15 mouse cellular contexts compared by ENCODE assay signal in genomic region chr12:69879739-69880138, GRCm38 (mm10). TPM values are rescaled to one million over a fixed set of nuclear protein-coding genes. Genes with fewer than 3 reads are reported as not detected.
DNase-seq lines count a peak whose midpoint lies in the region; ATAC-seq and TF ChIP-seq lines count a peak whose summit lies in the region.
"Had no signal": no experiment of that assay in that cellular context is flagged by ENCODE, and none has a peak within 500 bp of the region (broad histone marks: within the 10 kb centered on the region; RNA-seq: fewer than 3 reads in every experiment).

No protein-coding gene starts in this region.

- WGBS in intestine, postnatal 0 days, result 15% methylated on average over 6 of the region's 6 CpGs

- H3K4me2 ChIP-seq in intestine, postnatal 0 days (replicated peaks; ENCODE audit: low read depth), result peak overlapping the region; percentile 24

- H3K27ac ChIP-seq in gastrocnemius, adult 2 months, result peak overlapping the region; percentile 62
- peak overlapping the region; percentile 69; the same call in 1 of the 2 replicates for H3K27ac ChIP-seq in left cerebral cortex, adult 2 months
- no peak overlapping the region for H3K27ac ChIP-seq in intestine, postnatal 0 days (ENCODE audit: low read depth, low read length)
- H3K27ac ChIP-seq: liver, embryonic 14.5 days; midbrain, embryonic 12.5 days; neural tube, embryonic 12.5 days had no signal

- H3K4me3 ChIP-seq in gastrocnemius, adult 2 months, result peak overlapping the region; percentile 40
- H3K4me3 ChIP-seq in left cerebral cortex, adult 2 months, result no peak overlapping the region
- H3K4me3 ChIP-seq in intestine, postnatal 0 days (ENCODE audit: low read depth, low read length), result no peak overlapping the region
- H3K4me3 ChIP-seq: midbrain, embryonic 12.5 days; neural tube, embryonic 12.5 days had no signal

- H3K36me3 ChIP-seq in intestine, postnatal 0 days (ENCODE audit: control insufficient read depth, insufficient read depth), result no peaks in the 10 kb centered on the region
- H3K36me3 ChIP-seq: midbrain, embryonic 12.5 days; neural tube, embryonic 12.5 days had no signal

- H3K9ac ChIP-seq in intestine, postnatal 0 days (ENCODE audit: low read depth, low read length), result no peak overlapping the region
- H3K9ac ChIP-seq: liver, embryonic 14.5 days; midbrain, embryonic 12.5 days; neural tube, embryonic 12.5 days had no signal

- ATAC-seq in intestine, postnatal 0 days, result no peak

- DNase-seq in gastrocnemius, adult 2 months, result no peak
- no peak for DNase-seq in gastrocnemius, adult 18-20 months (ENCODE audit: low spot score)
- no peak for DNase-seq in left cerebral cortex, adult 2 months (ENCODE audit: extremely low spot score in 1 of 2, low spot score in 2 of 2)
- no peak for DNase-seq in left cerebral cortex, adult 18-20 months (ENCODE audit: low spot score in 2 of 2)
- DNase-seq in brain, adult 2 months (ENCODE audit: low read depth, low spot score), result peak; percentile 80
- no peak for DNase-seq in embryo, embryonic 11 days
- DNase-seq in testis, postnatal 10 days (ENCODE audit: low spot score), result no peak
- DNase-seq: B cell, adult 2 months; cerebellum, adult 8-10 months; layer of hippocampus, postnatal 36 days; thymus, postnatal 4 days had no signal

- H3K27me3 ChIP-seq in intestine, postnatal 0 days (replicated peaks; ENCODE audit: control insufficient read depth, insufficient read depth, low read length), result no peaks in the 10 kb centered on the region
- H3K27me3 ChIP-seq: midbrain, embryonic 12.5 days; neural tube, embryonic 12.5 days had no signal

- no peaks in the 10 kb centered on the region for H3K9me3 ChIP-seq in intestine, postnatal 0 days (ENCODE audit: control insufficient read depth)
- H3K9me3 ChIP-seq: midbrain, embryonic 12.5 days; neural tube, embryonic 12.5 days had no signal

- intact Hi-C loops in gastrocnemius, adult 2 months (cut with DNase I), result no loop called here
- intact Hi-C loops in left cerebral cortex, adult 2 months (cut with DNase I), result no loop called here

- peaks cover 4% of the 10 kb centered on the region for H3K4me1 ChIP-seq in intestine, postnatal 0 days (replicated peaks; ENCODE audit: control insufficient read depth, insufficient read depth, low read length)

- TF ChIP-seq CTCF in gastrocnemius, adult 2 months (IDR thresholded peaks at IDR 0.05), result no peak
- no peak for TF ChIP-seq CTCF in left cerebral cortex, adult 2 months (IDR thresholded peaks at IDR 0.05)
- no peak for TF ChIP-seq CTCF in intestine, postnatal 0 days (IDR thresholded peaks at IDR 0.05; ENCODE audit: low read depth)

RNA-seq across cellular contexts. Expression of gene Atl1, which starts 12.7 kb away (rescaled TPM):
- 1 to 10 TPM; 2.1 to 2.2 TPM for total RNA-seq in gastrocnemius, adult 2 months (2021)
- total RNA-seq in gastrocnemius, adult 18-20 months (2021), result 1 to 10 TPM; 1.6 to 3.1 TPM
- total RNA-seq in left cerebral cortex, adult 2 months (2021), result 100 to 1,000 TPM; 230 to 233 TPM
- total RNA-seq in left cerebral cortex, adult 18-20 months (2021), result 100 to 1,000 TPM; 232 to 242 TPM
- 5.0 and 5.6 TPM in 2 replicates for polyA plus RNA-seq in intestine, postnatal 0 days (2015; fragmentation: Nextera tagmentation; extraction: Ambion mirVana)

RNA-seq across cellular contexts. Expression of gene Map4k5, which starts 13.3 kb away (rescaled TPM):
- 10 to 100 TPM; 22.9 to 25.9 TPM for total RNA-seq in gastrocnemius, adult 2 months (2021)
- total RNA-seq in gastrocnemius, adult 18-20 months (2021), result 10 to 100 TPM; 21.9 to 23.2 TPM
- 10 to 100 TPM; 39.8 to 40.9 TPM for total RNA-seq in left cerebral cortex, adult 2 months (2021)
- total RNA-seq in left cerebral cortex, adult 18-20 months (2021), result 10 to 100 TPM; 37.6 to 38.6 TPM
- 9.9 and 10.2 TPM in 2 replicates for polyA plus RNA-seq in intestine, postnatal 0 days (2015; fragmentation: Nextera tagmentation; extraction: Ambion mirVana)

Comparison
In these comparisons a context has a peak if more than half of its experiments do, and no peak if none do; other contexts are left out.
1. RNA of gene Atl1, which starts 12.7 kb away (total RNA-seq): 232 to 242 TPM in left cerebral cortex, adult 18-20 months and 230 to 233 TPM in left cerebral cortex, adult 2 months; 1.6 to 3.1 TPM in gastrocnemius, adult 18-20 months and 2.1 to 2.2 TPM in gastrocnemius, adult 2 months; every median in the first group is over 10 times any median in the second.